Mouse (Mus musculus) gastrocnemius, postnatal 25 days (tissue): ENCODE results near the gene Baat. TPM values are rescaled to one million over a fixed set of nuclear protein-coding genes. Genes with fewer than 3 reads are reported as not detected.
"Not testable (repeated sequence)": the region's sequence is repeated elsewhere in the genome, so short reads cannot be mapped to it uniquely, and the experiment has no call there.

Source experiments
- DNase-seq: peaks from one replicate; pipeline ENCODE4 v3.0.0; 2022
- total RNA-seq, 2 experiments: library from RNA; stranded (reverse); gene quantifications; 1 replicate in 1 of 2; 2 replicates in 1 of 2; pipeline ENCODE4 v1.2.3; 2021

The Baat gene
- total RNA-seq, 2 experiments from 2014 or later: 0.28 TPM; not detected in 1

DNA sequence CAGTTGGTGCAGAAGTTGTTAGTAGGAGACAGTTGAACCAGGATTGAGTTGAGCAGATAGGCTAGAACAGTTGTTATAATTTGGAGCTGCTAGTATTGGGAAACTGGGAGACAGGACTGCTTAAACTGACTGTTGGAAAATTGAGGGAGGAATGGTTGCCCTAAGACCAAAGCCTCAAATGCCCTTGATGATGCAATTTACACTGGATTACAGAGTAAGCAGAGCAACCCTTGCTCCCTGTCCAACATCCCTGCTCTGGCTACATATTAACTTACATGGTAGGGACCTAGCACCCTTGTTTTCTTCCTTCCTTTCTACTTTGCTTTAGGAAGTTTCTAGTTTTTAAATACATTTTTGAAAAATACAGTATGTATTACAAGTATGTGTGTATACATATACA is 20.9 kb downstream of the Baat start:
- DNase-seq: no peak

DNA sequence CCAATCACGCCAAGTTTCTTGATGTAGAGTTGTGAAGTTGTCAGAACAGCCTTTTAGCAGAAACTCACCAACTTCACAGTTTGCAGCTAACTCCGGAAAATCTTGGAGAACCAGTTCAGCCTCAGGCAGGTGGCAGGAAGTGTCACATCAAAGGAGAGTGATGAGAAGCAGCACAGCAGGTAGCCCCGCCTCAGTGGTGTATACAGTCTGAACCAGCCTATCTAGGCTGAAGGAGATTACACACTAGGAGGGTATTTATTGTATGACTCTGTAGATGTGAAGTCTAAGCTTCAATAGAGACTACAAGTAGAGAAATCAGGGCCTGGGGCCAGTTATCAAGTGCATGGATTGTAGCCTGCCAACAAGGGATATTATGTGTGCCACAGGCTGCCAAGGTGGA is 25.5 kb downstream of the Baat start:
- DNase-seq: no peak

DNA sequence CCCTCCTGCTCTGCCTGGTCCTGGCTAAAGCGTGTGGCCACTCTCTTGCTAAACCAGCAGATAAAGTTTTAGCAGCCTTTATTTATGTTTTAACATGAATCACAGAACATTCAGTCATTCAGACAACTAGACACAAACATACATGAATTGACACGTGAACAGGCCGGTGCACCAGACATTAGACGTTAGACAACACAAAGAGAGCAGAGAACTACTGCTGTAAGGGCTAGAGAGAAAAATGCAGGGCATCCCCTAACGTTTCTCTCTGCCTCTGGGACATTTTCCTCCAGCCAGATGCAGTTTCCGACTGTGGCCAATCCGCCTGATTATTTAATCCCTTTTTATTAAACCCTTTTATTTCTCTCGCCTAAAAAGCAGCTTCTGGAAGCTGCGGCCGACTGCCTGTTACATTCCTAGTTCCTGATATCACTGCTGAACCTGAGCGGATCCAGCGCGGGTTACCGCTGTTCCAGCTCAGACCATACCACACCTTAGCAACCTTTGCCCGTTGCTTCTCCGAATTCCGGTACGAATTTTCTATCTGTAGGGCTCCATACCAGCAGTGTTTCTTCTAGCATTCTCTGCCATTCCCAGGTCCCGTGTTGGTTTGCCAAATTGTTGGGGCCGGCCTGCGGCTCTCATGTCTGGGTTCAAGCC is 26.1 kb downstream of the Baat start:
- DNase-seq: no peak

DNA sequence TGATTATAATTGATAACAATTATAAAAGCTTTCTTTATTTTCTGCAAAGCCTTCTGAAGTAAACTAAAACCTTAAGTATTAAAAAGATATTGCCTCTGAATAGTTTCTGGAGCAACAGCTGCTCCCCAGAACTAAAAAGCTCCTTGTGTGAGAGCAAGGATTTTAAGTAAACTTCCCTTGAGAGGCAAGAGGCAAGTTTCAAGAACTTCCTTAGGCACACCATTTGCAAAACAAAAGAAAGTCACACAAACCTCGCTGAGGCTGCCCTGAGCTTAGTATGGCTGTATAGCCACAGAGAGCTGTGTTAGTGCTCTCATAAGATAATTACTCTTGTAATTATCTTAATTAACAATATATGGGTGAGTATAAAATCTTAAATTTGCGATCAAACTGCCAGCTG is 27.3 kb downstream of the Baat start:
- DNase-seq: not testable (repeated sequence)

DNA sequence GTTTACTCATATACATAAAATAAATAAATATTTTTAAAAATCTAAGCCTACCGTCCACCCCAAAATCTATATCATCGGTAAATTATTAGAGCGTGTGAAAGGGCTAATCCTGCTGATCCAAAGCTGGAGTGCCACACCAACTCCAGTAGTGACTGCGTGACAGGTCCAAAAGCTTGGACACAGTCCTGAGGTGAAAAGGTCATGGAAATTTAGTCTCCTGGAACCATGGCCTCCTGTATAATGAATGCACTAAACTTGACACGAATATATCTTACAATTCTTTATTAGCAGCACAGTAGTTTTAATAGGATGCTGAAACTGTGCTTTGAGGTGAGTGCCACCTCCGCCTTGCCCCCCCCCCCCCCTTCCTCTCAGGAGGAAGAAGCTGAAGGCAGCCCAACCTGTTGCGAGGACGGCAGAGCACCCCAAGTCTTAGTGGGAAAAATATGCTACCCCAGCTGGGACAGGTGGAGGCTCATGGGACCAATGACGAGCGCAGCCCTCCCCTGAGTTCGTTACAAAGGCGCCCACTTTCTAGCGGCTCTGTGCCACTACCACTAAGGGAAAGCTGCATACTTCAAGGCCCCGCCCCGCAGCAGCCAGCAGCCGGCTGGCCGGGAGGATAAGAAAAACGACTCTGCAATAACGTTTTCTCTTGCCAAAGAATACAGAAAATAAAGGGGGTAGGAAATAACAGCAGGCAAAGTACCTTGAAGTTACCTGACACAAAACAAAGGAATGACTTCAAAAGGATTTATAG is 28.1 kb downstream of the Baat start:
- DNase-seq: no peak

DNA sequence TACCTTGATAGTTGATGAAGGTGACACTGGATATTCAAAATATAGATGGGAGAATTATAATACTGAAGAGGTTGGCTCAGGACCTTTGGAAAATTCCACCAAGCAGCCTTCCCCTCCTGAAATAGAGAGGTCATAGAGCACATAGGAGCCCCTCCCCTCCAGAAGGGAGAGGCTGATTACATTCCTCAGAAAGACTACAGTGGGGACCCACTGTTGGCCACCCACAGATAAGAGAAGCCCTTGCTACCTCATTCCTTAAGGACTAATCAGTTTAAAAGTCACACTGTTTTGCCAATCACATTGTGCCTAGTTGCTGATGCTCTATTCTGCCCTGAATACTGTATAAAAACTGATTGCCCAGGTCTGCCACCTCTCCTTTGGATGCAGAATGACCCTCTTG is 31.8 kb downstream of the Baat start:
- DNase-seq: no peak

DNA sequence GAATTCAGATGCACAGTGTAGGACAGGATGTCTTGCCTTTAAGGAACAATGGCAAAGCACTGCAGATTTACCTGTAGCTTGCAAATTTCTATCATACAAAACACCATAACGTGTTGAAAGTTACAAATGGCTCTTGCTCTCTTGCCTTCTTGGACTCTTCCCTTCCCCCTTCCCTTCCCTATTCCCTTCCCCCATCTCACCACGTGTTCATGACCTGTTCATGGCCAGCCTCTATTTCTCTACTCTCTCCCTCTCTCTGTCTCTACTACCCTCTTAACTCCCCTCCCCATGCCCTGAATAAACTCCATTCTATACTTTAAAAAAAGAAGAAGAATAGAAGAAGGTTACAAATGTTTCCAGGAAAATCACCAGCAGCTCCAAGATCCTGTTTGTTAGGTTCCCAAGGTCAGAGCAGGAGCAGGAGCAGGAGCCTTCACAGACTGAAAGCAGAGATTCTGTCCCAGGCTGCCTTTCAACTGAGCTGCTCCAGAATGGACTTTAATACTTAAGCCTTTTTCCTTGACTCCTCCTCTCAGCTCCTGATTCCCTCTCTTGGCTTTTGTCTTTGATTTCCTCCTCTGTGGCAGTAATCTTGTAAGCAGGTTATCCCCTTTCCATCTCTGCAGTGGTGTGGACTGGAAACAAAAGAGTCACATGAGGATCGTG is 32.8 kb downstream of the Baat start, which contains the start of gene Acnat1:
TSS of gene Acnat1 (minus strand) at position 478 of the 666 bp plus-strand sequence.
- no peak for DNase-seq

DNA sequence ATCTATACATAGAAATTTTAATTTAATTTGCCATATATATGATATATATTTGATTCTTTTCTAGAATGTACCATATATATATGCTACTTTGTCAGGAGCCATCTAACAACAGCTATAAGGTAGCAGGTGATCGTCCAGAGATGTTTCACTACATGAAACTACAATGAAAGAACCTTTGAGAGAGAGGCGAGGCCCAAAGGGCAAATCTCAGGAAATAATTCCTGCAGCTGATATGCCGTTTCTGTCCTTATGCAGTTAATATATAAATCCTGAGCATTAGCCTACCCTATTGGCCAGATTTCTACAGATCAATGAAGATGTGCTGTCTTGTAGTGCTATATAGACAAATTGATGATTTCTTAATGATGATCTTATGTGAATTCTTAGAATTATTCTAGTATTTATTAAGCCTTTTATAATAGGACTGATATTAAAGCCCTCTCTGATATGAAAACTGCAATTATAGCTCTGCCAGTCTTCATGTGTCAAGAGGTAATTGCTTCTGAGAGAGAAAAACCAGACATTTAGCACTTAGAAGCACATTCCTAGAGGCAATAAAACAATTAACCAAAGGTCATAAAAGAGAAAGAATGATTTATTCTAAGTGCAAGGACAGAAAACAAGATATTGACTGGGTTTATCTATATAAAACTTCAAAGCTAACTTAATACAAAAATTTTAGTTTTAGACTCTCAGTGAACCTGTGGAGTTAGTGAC is 36.8 kb downstream of the Baat start:
- no peak for DNase-seq

DNA sequence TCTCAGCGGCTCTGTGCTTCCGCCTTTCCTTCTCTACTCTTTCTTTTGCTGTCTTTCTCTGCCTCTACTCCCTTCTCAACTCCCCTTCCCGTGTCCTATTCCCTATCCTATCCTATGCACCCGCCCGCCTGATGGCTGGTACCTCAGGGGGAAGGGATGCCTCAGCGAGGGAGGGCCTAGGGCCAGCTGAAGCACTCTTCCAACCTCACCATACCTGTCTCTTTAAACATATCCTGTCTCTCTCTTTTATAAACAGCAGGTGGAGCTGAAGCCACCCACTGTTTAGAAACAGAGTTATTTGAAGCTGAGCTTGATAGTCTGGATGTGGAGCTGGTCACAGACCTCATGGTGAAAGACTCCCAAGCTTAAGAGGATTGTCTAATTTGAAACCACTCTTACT is 39.0 kb downstream of the Baat start:
- no peak for DNase-seq

DNA sequence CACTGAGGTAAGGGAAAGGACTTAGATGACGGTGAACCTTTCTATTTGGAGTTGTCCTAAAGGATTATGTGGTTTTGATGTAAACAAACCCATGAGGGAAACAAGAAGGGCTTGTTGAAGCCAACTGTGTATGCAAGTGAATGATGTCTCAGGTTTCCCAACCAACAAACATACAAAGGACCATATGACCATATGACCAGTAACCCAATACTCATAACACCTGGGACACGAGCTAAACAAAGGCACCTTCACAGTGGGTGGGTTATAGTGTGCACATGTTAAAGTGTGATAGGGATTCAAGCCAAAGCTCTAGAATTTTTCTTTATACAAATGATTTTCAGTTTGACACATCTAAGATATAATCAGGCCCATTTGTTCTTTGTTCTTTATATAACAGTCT is 50.2 kb downstream of the Baat start:
- DNase-seq: no peak

DNA sequence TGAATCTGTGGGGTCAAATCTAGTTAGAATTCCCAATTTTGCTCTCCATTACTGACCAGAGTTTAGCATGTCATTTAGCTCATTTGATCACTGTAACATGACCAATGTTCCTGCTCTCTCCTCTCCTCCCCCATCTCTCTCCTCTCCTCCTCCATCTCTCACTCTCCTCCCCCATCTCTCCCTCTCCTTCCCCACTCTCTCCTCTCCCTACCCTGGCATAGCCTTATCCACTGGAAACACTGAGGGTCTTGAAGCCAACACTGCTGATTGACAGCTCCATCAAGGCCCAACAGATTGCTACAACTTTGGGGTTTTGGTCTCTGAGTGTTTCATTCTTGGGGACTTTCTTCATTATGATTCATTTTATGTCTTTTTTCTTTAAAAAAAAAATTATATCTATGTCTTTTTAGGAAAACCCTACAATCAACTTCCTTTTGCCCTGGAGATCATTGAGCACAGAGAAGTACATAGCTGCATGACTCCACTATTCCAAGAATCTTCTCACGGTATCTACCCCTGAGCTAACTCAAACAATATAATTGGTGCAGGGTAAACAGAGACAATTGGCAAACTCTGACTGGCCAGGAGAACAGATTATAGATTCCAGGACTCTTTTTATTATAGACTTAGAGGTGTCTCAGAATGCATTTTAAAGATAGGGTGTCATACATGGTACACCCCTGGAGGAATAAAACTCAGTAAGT is 54.4 kb downstream of the Baat start:
- DNase-seq: no peak

DNA sequence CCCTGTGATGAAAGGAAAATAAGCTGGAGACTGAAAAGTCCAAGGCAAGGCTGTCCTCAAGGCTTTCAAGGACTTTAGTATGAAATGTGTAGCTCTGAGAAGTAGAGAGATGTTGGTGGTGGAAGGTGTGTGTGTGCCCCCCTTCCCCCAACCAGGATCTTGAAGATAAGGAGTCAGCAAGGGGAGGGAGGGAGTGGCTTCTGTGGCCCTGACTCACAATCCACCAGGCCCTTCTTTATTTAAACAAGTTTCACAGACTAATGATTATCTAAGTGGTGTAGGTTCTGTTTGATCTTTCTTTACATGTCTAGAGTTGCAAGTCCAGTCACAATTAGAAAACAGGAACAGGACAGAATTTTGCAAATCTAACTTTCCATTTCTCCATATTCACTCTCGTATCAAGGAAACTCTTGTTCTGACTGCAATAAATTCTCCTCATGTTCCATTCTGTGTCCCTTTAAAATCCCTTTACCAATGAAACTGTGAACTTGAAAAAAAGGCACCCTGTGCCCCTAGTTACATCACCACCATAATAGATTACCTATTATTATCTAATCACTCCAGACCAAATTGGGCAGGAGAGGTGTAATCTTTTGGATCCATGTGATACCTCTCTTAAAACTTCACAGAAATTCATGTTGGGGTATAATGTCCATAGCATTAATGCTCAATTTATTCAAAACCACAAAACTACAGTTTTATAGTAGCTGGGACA is 55.1 kb downstream of the Baat start:
- DNase-seq: not testable (repeated sequence)

Other genes with a start within 250 kb of the Baat start
- gene Acnat2, start 98.4 kb downstream of the Baat start, total RNA-seq: not detected
- gene Acnat1, start 32.6 kb downstream of the Baat start, total RNA-seq: not detected
- gene Mrpl50, start 14.5 kb upstream of the Baat start, total RNA-seq: 10 to 100 TPM; 27.9 to 28.6 TPM
- gene Zfp189, start 14.6 kb upstream of the Baat start, total RNA-seq: 1 to 10 TPM; 2.5 to 3.1 TPM
- gene Aldob, start 43.0 kb upstream of the Baat start, total RNA-seq: not detected
- 10 to 100 TPM; 26.7 to 29.2 TPM for gene Tmem246, start 91.3 kb upstream of the Baat start, total RNA-seq
- gene Rnf20, start 125.4 kb upstream of the Baat start, total RNA-seq: 10 to 100 TPM; 26.3 to 26.7 TPM
- not detected for gene Ppp3r2, start 175.5 kb upstream of the Baat start, total RNA-seq